Mouse (Mus musculus) MEL (cell line): ENCODE measurements around the gene Smim27. TPM values are rescaled to one million over a fixed set of nuclear protein-coding genes. Genes with fewer than 3 reads are reported as not detected.

Experiments used
- DNase-seq: peaks from one replicate; pipeline ENCODE4 v3.0.0; 2011; ENCODE audit warnings: low read depth, low spot score
- H3K27ac ChIP-seq: 2 replicates; pipeline ENCODE4 v1.5.1; 2012; ENCODE audit warnings: low read depth, mild to moderate bottlenecking, control low read depth, low read length, moderate library complexity; ENCODE audit not compliant: control insufficient read depth
- H3K27me3 ChIP-seq, 2 experiments: fragments of 150-350 bp in 1 of 2; sonication (generic) in 1 of 2; 2 replicates each; pipeline ENCODE4 v1.6.1; 2012; ENCODE audit warnings: low read length in 2 of 2, mild to moderate bottlenecking in 2 of 2, improper control_type of control experiment in 1 of 2, moderate library complexity in 1 of 2; ENCODE audit not compliant: insufficient read depth in 2 of 2, control insufficient read depth in 1 of 2
- H3K36me3 ChIP-seq, 2 experiments: 2 replicates each; pipeline ENCODE4 v1.6.1; 2012 to 2014; ENCODE audit warnings: low read length in 2 of 2, improper control_type of control experiment in 1 of 2, inconsistent platforms in 1 of 2, mild to moderate bottlenecking in 1 of 2; ENCODE audit not compliant: insufficient read depth in 2 of 2, control insufficient read depth in 1 of 2
- H3K4me1 ChIP-seq, 2 experiments: fragments of 150-350 bp in 1 of 2; sonication (generic) in 1 of 2; 2 replicates each; pipeline ENCODE4 v1.6.1; 2012; ENCODE audit warnings: low read length in 2 of 2, improper control_type of control experiment in 1 of 2, mild to moderate bottlenecking in 1 of 2; ENCODE audit not compliant: insufficient read depth in 2 of 2, control insufficient read depth in 1 of 2
- H3K4me3 ChIP-seq, 2 experiments: fragments of 150-350 bp in 1 of 2; sonication (generic) in 1 of 2; 2 replicates each; pipeline ENCODE4 v1.5.1; 2012; ENCODE audit warnings: low read depth in 2 of 2, low read length in 2 of 2, mild to moderate bottlenecking in 2 of 2, moderate library complexity in 2 of 2, control low read depth in 1 of 2, improper control_type of control experiment in 1 of 2; ENCODE audit not compliant: control insufficient read depth in 1 of 2, insufficient read depth in 1 of 2
- H3K79me2 ChIP-seq: 2 replicates; pipeline ENCODE4 v1.6.1; 2012; ENCODE audit warnings: mild to moderate bottlenecking, low read length, moderate library complexity; ENCODE audit not compliant: control insufficient read depth, poor library complexity, insufficient read depth
- H3K9ac ChIP-seq: 2 replicates; pipeline ENCODE4 v1.6.1; 2012; ENCODE audit warnings: low read depth, mild to moderate bottlenecking, control low read depth, low read length, moderate library complexity; ENCODE audit not compliant: control insufficient read depth, poor library complexity, severe bottlenecking
- H3K9me3 ChIP-seq: fragments of 150-350 bp; sonication (generic); replicated peaks from 2 replicates; pipeline ENCODE4 v1.6.1; 2012; ENCODE audit warnings: mild to moderate bottlenecking, low read length, improper control_type of control experiment, moderate library complexity; ENCODE audit not compliant: insufficient read depth
- BHLHE40 ChIP-seq: IDR thresholded peaks from 2 replicates; pipeline ENCODE4 v1.6.1; 2012; ENCODE audit warnings: low read depth, mild to moderate bottlenecking, inconsistent platforms, low read length, improper control_type of control experiment, borderline replicate concordance
- CHD1 ChIP-seq: IDR thresholded peaks from 2 replicates; pipeline ENCODE4 v1.6.1; 2012; ENCODE audit warnings: low read depth, mild to moderate bottlenecking, inconsistent platforms, low read length, improper control_type of control experiment
- CHD2 ChIP-seq: IDR thresholded peaks from 2 replicates; pipeline ENCODE4 v1.6.1; 2011; ENCODE audit warnings: low read length, improper control_type of control experiment
- CTCF ChIP-seq, 3 experiments: IDR thresholded peaks in 2 of 3; conservative IDR thresholded peaks in 1 of 3; 2 replicates each; pipeline ENCODE4 v1.5.1; 2011 to 2012; ENCODE audit warnings: low read length in 3 of 3, low read depth in 2 of 3, mild to moderate bottlenecking in 2 of 3, improper control_type of control experiment in 1 of 3, inconsistent platforms in 1 of 3, mixed read lengths in 1 of 3, moderate library complexity in 1 of 3; ENCODE audit not compliant: control insufficient read depth in 1 of 3, insufficient read depth in 1 of 3, poor library complexity in 1 of 3, severe bottlenecking in 1 of 3
- E2F4 ChIP-seq: IDR thresholded peaks from 2 replicates; pipeline ENCODE4 v1.6.1; 2011; ENCODE audit warnings: low read depth, low read length, improper control_type of control experiment, borderline replicate concordance
- ELF1 ChIP-seq: IDR thresholded peaks from 2 replicates; pipeline ENCODE4 v1.6.1; 2014; ENCODE audit warnings: low read depth, mild to moderate bottlenecking, inconsistent platforms, low read length, improper control_type of control experiment, moderate library complexity
- EP300 ChIP-seq, 2 experiments: IDR thresholded peaks; 2 replicates each; pipeline ENCODE4 v1.6.1; 2011; ENCODE audit warnings: improper control_type of control experiment in 2 of 2, low read length in 2 of 2, low read depth in 1 of 2, mild to moderate bottlenecking in 1 of 2
- ETS1 ChIP-seq: IDR thresholded peaks from 2 replicates; pipeline ENCODE4 v1.6.1; 2012; ENCODE audit warnings: low read depth, mild to moderate bottlenecking, inconsistent platforms, low read length, improper control_type of control experiment, moderate library complexity
- HCFC1 ChIP-seq: IDR thresholded peaks from 2 replicates; pipeline ENCODE4 v1.6.1; 2012; ENCODE audit warnings: low read depth, mild to moderate bottlenecking, inconsistent platforms, low read length, improper control_type of control experiment, moderate library complexity
- JUND ChIP-seq: IDR thresholded peaks from 2 replicates; pipeline ENCODE4 v1.6.1; 2011; ENCODE audit warnings: low read depth, mild to moderate bottlenecking, improper control_type of control experiment, low read length
- KAT2A ChIP-seq: conservative IDR thresholded peaks from 2 replicates; pipeline ENCODE4 v1.6.1; 2012; ENCODE audit warnings: low read depth, low read length, improper control_type of control experiment, inconsistent platforms
- MAFK ChIP-seq: IDR thresholded peaks from 2 replicates; pipeline ENCODE4 v1.6.1; 2011; ENCODE audit warnings: low read depth, mild to moderate bottlenecking, low read length, improper control_type of control experiment, borderline replicate concordance
- MAX ChIP-seq: IDR thresholded peaks from 2 replicates; pipeline ENCODE4 v1.6.1; 2011; ENCODE audit warnings: low read length, improper control_type of control experiment
- MXI1 ChIP-seq: IDR thresholded peaks from 2 replicates; pipeline ENCODE4 v1.6.1; 2011; ENCODE audit warnings: mild to moderate bottlenecking, low read depth, low read length, improper control_type of control experiment
- MYB ChIP-seq: IDR thresholded peaks from 2 replicates; pipeline ENCODE4 v1.6.1; 2011; ENCODE audit warnings: mild to moderate bottlenecking, low read depth, low read length, improper control_type of control experiment
- MYC ChIP-seq: IDR thresholded peaks from 2 replicates; pipeline ENCODE4 v1.6.1; 2011; ENCODE audit warnings: low read depth, mild to moderate bottlenecking, low read length, improper control_type of control experiment, moderate library complexity
- NELFE ChIP-seq: IDR thresholded peaks from 2 replicates; pipeline ENCODE4 v1.6.1; 2011; ENCODE audit warnings: low read depth, low read length, improper control_type of control experiment
- POLR2A ChIP-seq, 2 experiments: IDR thresholded peaks; 2 replicates each; pipeline ENCODE4 v1.6.1; 2011 to 2012; ENCODE audit warnings: low read length in 2 of 2, mild to moderate bottlenecking in 2 of 2, control low read depth in 1 of 2, improper control_type of control experiment in 1 of 2, low read depth in 1 of 2, moderate library complexity in 1 of 2; ENCODE audit not compliant: control insufficient read depth in 1 of 2, insufficient read depth in 1 of 2, poor library complexity in 1 of 2
- POLR2AphosphoS2 ChIP-seq: IDR thresholded peaks from 2 replicates; pipeline ENCODE4 v1.6.1; 2011; ENCODE audit warnings: low read length, improper control_type of control experiment
- POLR2AphosphoS5 ChIP-seq: IDR thresholded peaks from 2 replicates; pipeline ENCODE4 v1.6.1; 2012; ENCODE audit warnings: low read depth, borderline replicate concordance, mild to moderate bottlenecking, inconsistent platforms, low read length, moderate library complexity, mixed read lengths
- RAD21 ChIP-seq: IDR thresholded peaks from 2 replicates; pipeline ENCODE4 v1.6.1; 2011; ENCODE audit warnings: mild to moderate bottlenecking, low read depth, low read length, improper control_type of control experiment
- SIN3A ChIP-seq: IDR thresholded peaks from 2 replicates; pipeline ENCODE4 v1.6.1; 2012; ENCODE audit warnings: low read length, improper control_type of control experiment, inconsistent platforms
- SMC3 ChIP-seq: IDR thresholded peaks from 2 replicates; pipeline ENCODE4 v1.6.1; 2011; ENCODE audit warnings: low read depth, low read length, improper control_type of control experiment
- TBP ChIP-seq: IDR thresholded peaks from 2 replicates; pipeline ENCODE4 v1.8.0; 2011; ENCODE audit warnings: low read depth, low read length, improper control_type of control experiment
- UBTF ChIP-seq: IDR thresholded peaks from 2 replicates; pipeline ENCODE4 v1.6.1; 2012; ENCODE audit warnings: low read depth, mild to moderate bottlenecking, inconsistent platforms, low read length, improper control_type of control experiment, moderate library complexity, borderline replicate concordance; ENCODE audit not compliant: insufficient read depth
- USF1 ChIP-seq: IDR thresholded peaks from 2 replicates; pipeline ENCODE4 v1.6.1; 2014; ENCODE audit warnings: low read depth, mild to moderate bottlenecking, inconsistent platforms, low read length, improper control_type of control experiment, moderate library complexity
- USF2 ChIP-seq, 2 experiments: IDR thresholded peaks; 2 replicates each; pipeline ENCODE4 v1.6.1; 2011 to 2012; ENCODE audit warnings: improper control_type of control experiment in 2 of 2, low read length in 2 of 2, borderline replicate concordance in 1 of 2, inconsistent platforms in 1 of 2, low read depth in 1 of 2, mild to moderate bottlenecking in 1 of 2; ENCODE audit not compliant: insufficient read depth in 1 of 2
- ZC3H11A ChIP-seq: IDR thresholded peaks from 2 replicates; pipeline ENCODE4 v1.6.1; 2012; ENCODE audit warnings: low read depth, mild to moderate bottlenecking, inconsistent platforms, low read length, improper control_type of control experiment
- ZMIZ1 ChIP-seq: IDR thresholded peaks from 2 replicates; pipeline ENCODE4 v1.6.1; 2012; ENCODE audit warnings: low read depth, mild to moderate bottlenecking, inconsistent platforms, low read length, improper control_type of control experiment, moderate library complexity
- ZNF384 ChIP-seq: IDR thresholded peaks from 2 replicates; pipeline ENCODE4 v1.6.1; 2012; ENCODE audit warnings: low read depth, mild to moderate bottlenecking, inconsistent platforms, low read length, improper control_type of control experiment
- polyA plus RNA-seq, 2 experiments: library from polyadenylated mRNA; stranded (reverse) in 1 of 2; unstranded in 1 of 2; fragments of >175 nt in 1 of 2; fragments of >200 nt in 1 of 2; gene quantifications; 2 replicates each; pipeline versions ENCODE4 v1.2.1 to v1.2.4; 2012; ENCODE audit warnings: low replicate concordance in 2 of 2, low read depth in 1 of 2; ENCODE audit not compliant: insufficient read length in 2 of 2, insufficient read depth in 1 of 2, missing spikeins in 1 of 2
- total RNA-seq: library from RNA; depleted of rRNA; stranded (reverse); fragments of 300-350 nt; gene quantifications from 2 replicates; pipeline ENCODE4 v1.2.3, GENCODE M21; 2012

Smim27 gene
- total and polyA plus RNA-seq, 3 experiments = 7.3 to 12.1 TPM; not detected in 1

- no peaks in the 10 kb centered on the region; a peak in 3 of 4 replicates for H3K27me3 ChIP-seq
- H3K36me3 ChIP-seq = peaks cover 0 to 14% of the 10 kb centered on the region in 2 experiments; a peak in 2 of 4 replicates
- H3K79me2 ChIP-seq = no peaks in the 10 kb centered on the region
- no peak overlapping the region for H3K27ac ChIP-seq
- peak overlapping the region; percentile 14 to 67; a peak in 3 of 4 replicates for H3K4me3 ChIP-seq
- DNase-seq = peak; percentile 91
- no peaks in the 10 kb centered on the region for H3K9me3 ChIP-seq
- H3K4me1 ChIP-seq = peaks cover 5 to 15% of the 10 kb centered on the region in 2 experiments
- peak overlapping the region; percentile 47 for H3K9ac ChIP-seq
- TF ChIP-seq CHD2 = no peak
- peak; percentile 61 for TF ChIP-seq SIN3A
- TF ChIP-seq E2F4 = no peak
- no peak for TF ChIP-seq POLR2AphosphoS5
- TF ChIP-seq ZC3H11A = peak; percentile 87
- TF ChIP-seq POLR2AphosphoS2 = no peak
- peak in 1 of 2 experiments; percentile 44; a peak in 2 of 4 replicates for TF ChIP-seq EP300 (IDR thresholded peaks at IDR 0.05; ENCODE audit: low read depth in 1 of 2, low read length in 2 of 2)
- TF ChIP-seq SMC3 = peak; percentile 88
- no peak for TF ChIP-seq HCFC1
- TF ChIP-seq RAD21 = peak; percentile 93
- no peak for TF ChIP-seq UBTF
- no peak for TF ChIP-seq POLR2A (IDR thresholded peaks at IDR 0.05; ENCODE audit: control insufficient read depth in 1 of 2, insufficient read depth in 1 of 2, low read depth in 1 of 2, low read length in 2 of 2, poor library complexity in 1 of 2)
- TF ChIP-seq MXI1 = peak; percentile 76
- TF ChIP-seq CTCF (IDR thresholded peaks at IDR 0.05 in 2 of 3, conservative IDR thresholded peaks at IDR 0.05 in 1 of 3; ENCODE audit: control insufficient read depth in 1 of 3, insufficient read depth in 1 of 3, low read depth in 2 of 3, low read length in 3 of 3, poor library complexity in 1 of 3, severe bottlenecking in 1 of 3) = peak; percentile 74 to 92 (median 75)
- TF ChIP-seq USF2 (IDR thresholded peaks at IDR 0.05; ENCODE audit: borderline replicate concordance in 1 of 2, insufficient read depth in 1 of 2, low read depth in 1 of 2, low read length in 2 of 2) = no peak
- TF ChIP-seq MAFK = peak; percentile 86
- TF ChIP-seq KAT2A = no peak
- TF ChIP-seq ETS1 = peak; percentile 40; the same call in 1 of the 2 replicates
- TF ChIP-seq MYC = peak; percentile 70
- no peak for TF ChIP-seq ZMIZ1
- TF ChIP-seq MAX = peak; percentile 92
- TF ChIP-seq JUND = peak; percentile 30; the same call in 1 of the 2 replicates
- no peak for TF ChIP-seq MYB
- TF ChIP-seq BHLHE40 = peak; percentile 53; the same call in 1 of the 2 replicates
- no peak for TF ChIP-seq CHD1
- no peak for TF ChIP-seq TBP
- peak; percentile 71 for TF ChIP-seq ELF1
- peak; percentile 49 for TF ChIP-seq ZNF384
- TF ChIP-seq USF1 = no peak
- TF ChIP-seq NELFE = no peak
These were observed 31.9 kb downstream of the Smim27 start for GRCm38 (mm10) chr4:40301076-40301789.
